Mouse (Mus musculus): ENCODE data around the gene Nhlrc3. TPM values are rescaled to one million over a fixed set of nuclear protein-coding genes. Genes with fewer than 3 reads are reported as not detected.

Gene Nhlrc3
- polyA plus RNA-seq, 1 experiment from 2014 or later = 9.0 TPM

DNA sequence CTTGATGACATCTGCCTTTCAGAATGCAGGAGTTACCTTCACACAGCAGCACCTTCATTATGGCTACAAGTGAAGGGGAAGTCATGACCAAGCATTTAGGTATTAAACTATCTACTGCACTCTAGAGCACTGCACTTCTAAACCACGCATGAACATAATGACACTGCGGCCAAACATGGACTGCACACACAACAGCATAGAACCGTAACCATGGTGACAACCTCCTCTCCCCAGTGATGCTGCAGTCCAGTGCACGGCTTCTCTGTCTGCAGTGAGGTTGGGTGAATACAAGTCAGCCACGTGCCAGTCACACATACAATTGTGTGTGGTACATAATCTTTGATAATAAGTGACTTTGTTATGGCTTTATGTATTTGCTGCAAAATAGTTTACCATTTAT lies 17.6 kb downstream of the Nhlrc3 start:
- ATAC-seq (ENCODE audit: low FRiP score, low TSS enrichment) (no peak), DNase-seq (ENCODE audit: low spot score) (no peak)
- Histone ChIP-seq H3K9ac (ENCODE audit: low read length) (no peak overlapping the region), H3K4me3 (ENCODE audit: low read depth, low read length) (no peak overlapping the region), H3K27ac (replicated peaks) (no peak overlapping the region), H3K36me3 (ENCODE audit: control insufficient read depth, insufficient read depth, low read length) (no peaks in the 10 kb centered on the region), H3K27me3 (ENCODE audit: control insufficient read depth, insufficient read depth, low read length) (no peaks in the 10 kb centered on the region), H3K4me1 (replicated peaks; ENCODE audit: control insufficient read depth, insufficient read depth) (no peaks in the 10 kb centered on the region), H3K4me2 (replicated peaks; ENCODE audit: low read depth) (no peak overlapping the region), H3K9me3 (ENCODE audit: control insufficient read depth, low read length) (no peaks in the 10 kb centered on the region)
- WGBS = 79% methylated on average over 5 of the region's 5 CpGs
- TF ChIP-seq CTCF (IDR thresholded peaks at IDR 0.05; ENCODE audit: low read depth) = no peak
- TF ChIP-seq EP300 (optimal IDR thresholded peaks at IDR 0.05) = no peak

DNA sequence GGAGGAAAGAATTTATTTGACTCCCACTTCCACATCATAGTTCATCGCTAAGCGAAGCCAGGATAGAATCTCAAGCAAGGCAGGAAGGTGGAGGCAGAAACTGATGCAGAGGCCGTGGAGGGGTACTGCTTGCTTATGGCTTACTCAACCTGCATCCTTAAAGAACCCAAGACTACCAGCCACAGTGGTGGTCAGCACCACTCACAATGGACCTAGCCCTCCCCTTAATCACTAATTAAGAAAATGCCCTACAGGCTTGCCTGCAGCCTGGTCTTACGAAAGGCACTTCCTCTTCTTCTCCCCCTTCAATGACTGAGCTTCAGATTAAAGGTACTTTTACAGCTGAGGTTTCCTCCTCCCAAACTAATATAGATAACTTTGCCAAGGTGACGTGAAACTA lies 26.6 kb downstream of the Nhlrc3 start:
- Histone ChIP-seq H3K4me3 (ENCODE audit: low read depth, low read length) (no peak overlapping the region), H3K27ac (replicated peaks) (no peak overlapping the region), H3K9me3 (ENCODE audit: control insufficient read depth, low read length) (no peaks in the 10 kb centered on the region), H3K4me2 (replicated peaks; ENCODE audit: low read depth) (no peak overlapping the region), H3K4me1 (replicated peaks; ENCODE audit: control insufficient read depth, insufficient read depth) (no peaks in the 10 kb centered on the region), H3K9ac (ENCODE audit: low read length) (no peak overlapping the region), H3K36me3 (ENCODE audit: control insufficient read depth, insufficient read depth, low read length) (no peaks in the 10 kb centered on the region), H3K27me3 (ENCODE audit: control insufficient read depth, insufficient read depth, low read length) (no peaks in the 10 kb centered on the region)
- ATAC-seq (ENCODE audit: low FRiP score, low TSS enrichment) (no peak), DNase-seq (ENCODE audit: low spot score) (no peak)
- 68% methylated on average over 5 of the region's 5 CpGs for WGBS
- TF ChIP-seq EP300 (optimal IDR thresholded peaks at IDR 0.05) (no peak), CTCF (IDR thresholded peaks at IDR 0.05; ENCODE audit: low read depth) (no peak)

DNA sequence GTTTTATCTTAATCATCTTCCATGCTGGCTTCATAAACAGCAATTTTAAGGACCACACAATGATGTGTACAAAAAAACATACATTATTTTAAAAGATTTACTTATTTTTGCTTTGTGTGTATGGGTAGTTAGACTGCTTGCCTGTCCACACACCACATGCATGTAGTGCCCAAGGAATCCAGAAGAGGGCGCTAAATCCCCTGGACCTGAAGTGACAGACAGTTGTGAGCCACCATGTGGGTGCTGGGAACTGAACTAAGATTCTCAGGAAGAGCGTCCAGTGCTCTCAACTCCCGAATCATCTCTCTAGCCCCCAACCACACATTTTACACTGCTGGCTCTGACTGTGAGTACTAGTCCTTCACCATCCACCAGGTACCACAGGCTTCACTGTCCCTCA lies 28.5 kb downstream of the Nhlrc3 start:
- Histone ChIP-seq H3K4me1 (replicated peaks; ENCODE audit: control insufficient read depth, insufficient read depth) (no peaks in the 10 kb centered on the region), H3K9ac (ENCODE audit: low read length) (no peak overlapping the region), H3K4me3 (ENCODE audit: low read depth, low read length) (no peak overlapping the region), H3K27ac (replicated peaks) (no peak overlapping the region), H3K4me2 (replicated peaks; ENCODE audit: low read depth) (no peak overlapping the region), H3K9me3 (ENCODE audit: control insufficient read depth, low read length) (no peaks in the 10 kb centered on the region), H3K27me3 (ENCODE audit: control insufficient read depth, insufficient read depth, low read length) (no peaks in the 10 kb centered on the region), H3K36me3 (ENCODE audit: control insufficient read depth, insufficient read depth, low read length) (no peaks in the 10 kb centered on the region)
- no peak for TF ChIP-seq EP300 (optimal IDR thresholded peaks at IDR 0.05)
- peak; percentile 36 for TF ChIP-seq CTCF (IDR thresholded peaks at IDR 0.05; ENCODE audit: low read depth)
- DNase-seq (ENCODE audit: low spot score) (no peak), ATAC-seq (ENCODE audit: low FRiP score, low TSS enrichment) (no peak)
- 79% methylated on average over 3 of the region's 3 CpGs for WGBS

DNA sequence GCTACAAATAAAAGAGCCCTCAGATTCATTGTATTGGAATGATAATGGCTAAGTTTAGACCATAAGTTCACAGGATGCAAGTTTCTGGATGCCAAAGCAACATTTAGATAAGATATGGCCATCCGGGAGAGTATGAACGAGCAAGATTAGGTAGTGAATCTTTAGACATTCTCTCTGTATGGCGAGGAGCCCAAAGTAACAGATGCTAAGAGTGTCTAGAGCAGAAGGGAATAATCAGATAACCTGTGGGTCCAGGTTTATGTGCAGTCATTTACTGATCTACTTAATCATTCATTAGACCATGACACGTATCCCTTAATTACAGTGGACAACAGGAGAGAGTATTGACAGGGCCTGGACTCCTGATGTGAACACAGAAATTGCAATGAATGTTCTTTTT lies 39.6 kb downstream of the Nhlrc3 start:
- Histone ChIP-seq H3K4me2 (replicated peaks; ENCODE audit: low read depth) (no peak overlapping the region), H3K4me1 (replicated peaks; ENCODE audit: control insufficient read depth, insufficient read depth) (no peaks in the 10 kb centered on the region), H3K27me3 (ENCODE audit: control insufficient read depth, insufficient read depth, low read length) (no peaks in the 10 kb centered on the region), H3K27ac (replicated peaks) (no peak overlapping the region), H3K4me3 (ENCODE audit: low read depth, low read length) (no peak overlapping the region), H3K9me3 (ENCODE audit: control insufficient read depth, low read length) (no peaks in the 10 kb centered on the region), H3K9ac (ENCODE audit: low read length) (no peak overlapping the region), H3K36me3 (ENCODE audit: control insufficient read depth, insufficient read depth, low read length) (no peaks in the 10 kb centered on the region)
- 83% methylated on average over 4 of the region's 4 CpGs for WGBS
- no peak for DNase-seq (ENCODE audit: low spot score)
- TF ChIP-seq CTCF (IDR thresholded peaks at IDR 0.05; ENCODE audit: low read depth) (no peak), EP300 (optimal IDR thresholded peaks at IDR 0.05) (no peak)
- ATAC-seq (ENCODE audit: low FRiP score, low TSS enrichment) = no peak

DNA sequence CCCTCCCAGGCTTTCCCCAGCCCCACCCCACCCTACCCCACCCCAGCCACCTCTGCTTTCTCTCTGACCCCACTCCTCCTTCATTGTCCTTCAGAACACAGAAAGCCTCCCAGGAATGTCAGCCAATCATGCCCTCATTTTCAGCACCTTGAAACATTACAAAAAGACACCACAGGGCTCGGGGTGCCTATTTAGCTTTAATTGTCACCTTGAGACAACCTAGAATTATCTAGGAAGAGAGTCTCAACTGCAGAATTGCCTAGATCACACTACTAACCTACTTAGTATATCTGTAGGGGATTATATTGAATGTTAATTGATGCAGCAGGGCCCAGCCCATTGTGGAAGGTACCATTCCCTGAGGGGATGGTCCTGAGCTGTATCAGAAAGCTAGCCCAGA lies 40.4 kb downstream of the Nhlrc3 start:
- H3K36me3 ChIP-seq (ENCODE audit: control insufficient read depth, insufficient read depth, low read length) = no peaks in the 10 kb centered on the region
- 38% methylated on average over 1 of the region's 1 CpGs for WGBS
- ATAC-seq (ENCODE audit: low FRiP score, low TSS enrichment) = no peak
- H3K9me3 ChIP-seq (ENCODE audit: control insufficient read depth, low read length) = no peaks in the 10 kb centered on the region
- no peak overlapping the region for H3K27ac ChIP-seq (replicated peaks)
- no peak for TF ChIP-seq EP300 (optimal IDR thresholded peaks at IDR 0.05)
- TF ChIP-seq CTCF (IDR thresholded peaks at IDR 0.05; ENCODE audit: low read depth) = no peak
- H3K4me3 ChIP-seq (ENCODE audit: low read depth, low read length) = no peak overlapping the region
- H3K27me3 ChIP-seq (ENCODE audit: control insufficient read depth, insufficient read depth, low read length) = no peaks in the 10 kb centered on the region
- no peak overlapping the region for H3K9ac ChIP-seq (ENCODE audit: low read length)
- H3K4me1 ChIP-seq (replicated peaks; ENCODE audit: control insufficient read depth, insufficient read depth) = no peaks in the 10 kb centered on the region
- H3K4me2 ChIP-seq (replicated peaks; ENCODE audit: low read depth) = no peak overlapping the region
- DNase-seq (ENCODE audit: low spot score) = no peak

DNA sequence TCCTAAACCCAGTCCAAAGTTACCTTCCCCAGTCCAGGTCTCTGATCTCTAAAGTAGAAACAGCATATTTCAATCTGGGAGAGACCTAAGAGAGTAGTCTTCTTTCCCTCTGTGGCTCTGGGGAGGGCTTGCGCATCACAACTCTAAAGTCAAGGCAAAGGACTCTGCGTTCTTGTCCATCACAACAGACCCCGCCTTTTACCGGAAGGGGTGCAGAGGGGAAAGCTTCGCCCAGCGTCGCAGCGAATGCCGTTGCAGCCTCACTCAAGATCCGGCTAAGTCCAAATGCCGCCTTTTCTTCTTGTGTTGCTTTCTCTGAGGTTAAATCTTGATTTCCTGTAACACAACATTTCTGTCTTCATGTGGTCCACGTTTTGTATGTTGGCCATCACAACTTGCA lies 41.5 kb downstream of the Nhlrc3 start:
- H3K27ac ChIP-seq (replicated peaks) = no peak overlapping the region
- TF ChIP-seq CTCF (IDR thresholded peaks at IDR 0.05; ENCODE audit: low read depth) (no peak), EP300 (optimal IDR thresholded peaks at IDR 0.05) (no peak)
- H3K4me1 ChIP-seq (replicated peaks; ENCODE audit: control insufficient read depth, insufficient read depth) = no peaks in the 10 kb centered on the region
- no peak overlapping the region for H3K4me3 ChIP-seq (ENCODE audit: low read depth, low read length)
- H3K9ac ChIP-seq (ENCODE audit: low read length) = no peak overlapping the region
- ATAC-seq (ENCODE audit: low FRiP score, low TSS enrichment) (no peak), DNase-seq (ENCODE audit: low spot score) (no peak)
- no peak overlapping the region for H3K4me2 ChIP-seq (replicated peaks; ENCODE audit: low read depth)
- 91% methylated on average over 12 of the region's 12 CpGs for WGBS
- H3K27me3 ChIP-seq (ENCODE audit: control insufficient read depth, insufficient read depth, low read length) = no peaks in the 10 kb centered on the region
- no peaks in the 10 kb centered on the region for H3K9me3 ChIP-seq (ENCODE audit: control insufficient read depth, low read length)
- no peaks in the 10 kb centered on the region for H3K36me3 ChIP-seq (ENCODE audit: control insufficient read depth, insufficient read depth, low read length)

Data from stomach, postnatal 0 days (tissue).